Mouse (Mus musculus) layer of hippocampus, postnatal 14 days (tissue): ENCODE results near the gene Matn3. TPM values are rescaled to one million over a fixed set of nuclear protein-coding genes. Genes with fewer than 3 reads are reported as not detected.

Source experiments
- DNase-seq, 2 experiments: peaks; one replicate each; pipeline ENCODE4 v3.0.0; 2021 to 2022; ENCODE audit warnings: low spot score in 2 of 2, mixed read lengths in 1 of 2
- total RNA-seq, 2 experiments: library from RNA; stranded (reverse); gene quantifications; 2 replicates each; pipeline ENCODE4 v1.2.3; 2021

The Matn3 gene
- total RNA-seq, 2 experiments from 2014 or later: not detected

DNA sequence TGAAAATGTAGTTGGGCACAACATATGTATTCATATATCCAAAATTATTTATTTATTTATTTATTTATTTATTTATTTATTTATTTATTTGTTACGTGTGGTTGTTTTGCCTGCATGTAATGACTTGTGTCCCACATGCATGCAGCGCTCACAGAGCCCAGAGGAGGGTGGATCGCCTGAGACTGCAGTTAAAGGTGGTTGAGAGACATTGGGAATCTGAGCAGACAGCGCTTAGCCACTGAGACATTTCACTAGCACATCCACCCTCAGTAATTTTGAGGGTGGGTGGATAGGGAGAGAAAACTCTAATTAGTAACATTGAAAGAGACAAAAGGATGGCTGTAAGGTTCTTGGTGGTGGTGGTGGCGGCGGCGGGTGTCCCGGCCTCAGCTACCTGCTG, 72.7 kb downstream of the Matn3 start:
- no peak for DNase-seq

DNA sequence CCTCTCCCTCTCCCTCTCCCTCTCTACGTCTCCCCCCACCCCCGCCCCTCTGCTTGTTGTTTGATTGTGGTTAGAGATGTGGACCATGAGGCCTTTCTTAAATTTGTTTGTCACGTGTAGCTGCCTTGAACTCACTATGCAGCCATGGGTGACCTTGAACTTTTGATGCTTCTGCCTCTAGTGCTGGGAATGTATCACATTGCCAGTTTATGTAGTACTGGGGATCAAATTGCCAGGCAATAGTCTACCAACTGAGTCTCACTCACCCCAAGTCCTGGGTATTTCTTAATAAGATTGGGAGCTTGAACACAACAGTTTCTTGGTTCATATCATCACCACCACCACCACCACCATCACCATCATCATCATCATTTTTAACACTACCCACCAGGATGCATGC, 73.3 kb downstream of the Matn3 start:
- no peak for DNase-seq

Other genes with a start within 250 kb of the Matn3 start
- gene Sdc1, start 176.6 kb upstream of the Matn3 start, total RNA-seq: 1 to 10 TPM; 1.6 to 3.2 TPM
- 100 to 1,000 TPM; 227 to 239 TPM for gene Laptm4a, start 26.3 kb upstream of the Matn3 start, total RNA-seq
- gene Wdr35, start 26.0 kb downstream of the Matn3 start, total RNA-seq: 10 to 100 TPM; 34.7 to 36.0 TPM
- 1 to 10 TPM; 3.6 to 5.5 TPM for gene Ttc32, start 82.1 kb downstream of the Matn3 start, total RNA-seq